Mouse (Mus musculus) heart, adult 2 months (tissue): ENCODE data around the gene Wdr78.

Experiments used
- CTCF ChIP-seq: fragments of 200-600 bp; IDR thresholded peaks from 2 replicates; pipeline ENCODE4 v1.8.1; 2022; ENCODE audit warnings: antibody characterized with exemption, mild to moderate bottlenecking, moderate library complexity
- POLR2A ChIP-seq: fragments of 200-500 bp; IDR thresholded peaks from 2 replicates; pipeline ENCODE4 v1.6.1; 2011; ENCODE audit warnings: mild to moderate bottlenecking, low read depth, low read length, control low read depth; ENCODE audit not compliant: insufficient read depth

- TF ChIP-seq CTCF (no peak), POLR2A (no peak)
Observed at GRCm38 (mm10) chr4:103136946-103137345, 22.6 kb upstream of the Wdr78 start.
